Mouse (Mus musculus) thymus, adult 2 months (tissue): ENCODE results near the gene Prpsap1. TPM values are rescaled to one million over a fixed set of nuclear protein-coding genes. Genes with fewer than 3 reads are reported as not detected.

Source experiments
- DNase-seq: peaks from one replicate; pipeline ENCODE4 v3.0.0; 2021
- H3K27ac ChIP-seq: fragments of 200-500 bp; 2 replicates; pipeline ENCODE4 v1.5.1; 2012; ENCODE audit warnings: low read length, control low read depth; ENCODE audit not compliant: control insufficient read depth, insufficient read depth
- H3K27me3 ChIP-seq: fragments of 200-500 bp; 2 replicates; pipeline ENCODE4 v1.6.1; 2012; ENCODE audit warnings: mild to moderate bottlenecking, low read length, moderate library complexity, mixed read lengths; ENCODE audit not compliant: control insufficient read depth, insufficient read depth
- H3K36me3 ChIP-seq: fragments of 200-500 bp; 2 replicates; pipeline ENCODE4 v1.6.1; 2012; ENCODE audit warnings: mild to moderate bottlenecking, low read length, moderate library complexity; ENCODE audit not compliant: control insufficient read depth, insufficient read depth
- H3K4me1 ChIP-seq: fragments of 200-500 bp; replicated peaks from 2 replicates; pipeline ENCODE4 v1.6.1; 2012; ENCODE audit warnings: low read length; ENCODE audit not compliant: control insufficient read depth, insufficient read depth
- H3K4me3 ChIP-seq: fragments of 200-500 bp; 2 replicates; pipeline ENCODE4 v1.5.1; 2012; ENCODE audit warnings: mild to moderate bottlenecking, low read length, control low read depth, moderate library complexity; ENCODE audit not compliant: control insufficient read depth, insufficient read depth
- CTCF ChIP-seq: fragments of 200-500 bp; IDR thresholded peaks from 2 replicates; pipeline ENCODE4 v1.5.1; 2012; ENCODE audit warnings: mild to moderate bottlenecking, control low read depth, low read length, moderate library complexity, borderline replicate concordance; ENCODE audit not compliant: control insufficient read depth, poor library complexity, insufficient read depth; ENCODE audit errors: extremely low read depth
- POLR2A ChIP-seq: fragments of 200-500 bp; IDR thresholded peaks from 2 replicates; pipeline ENCODE4 v1.6.1; 2012; ENCODE audit warnings: mild to moderate bottlenecking, low read length, control low read depth, moderate library complexity; ENCODE audit not compliant: control insufficient read depth, poor library complexity, insufficient read depth; ENCODE audit errors: extremely low read depth
- WGBS: fragments of 180-500 bp; shearing (Covaris S2); methylation state at CpG from one replicate; pipeline ENCODE4 v1.1.7; 2018; 5-methylcytosine and 5-hydroxymethylcytosine counted together
- polyA plus RNA-seq: library from polyadenylated mRNA; depleted of rRNA; stranded (reverse); fragments of >200 nt; gene quantifications from 2 replicates; pipeline ENCODE4 v1.2.3, GENCODE M21; 2012

Prpsap1 gene
- polyA plus RNA-seq, 1 experiment = 86.0 TPM

DNA sequence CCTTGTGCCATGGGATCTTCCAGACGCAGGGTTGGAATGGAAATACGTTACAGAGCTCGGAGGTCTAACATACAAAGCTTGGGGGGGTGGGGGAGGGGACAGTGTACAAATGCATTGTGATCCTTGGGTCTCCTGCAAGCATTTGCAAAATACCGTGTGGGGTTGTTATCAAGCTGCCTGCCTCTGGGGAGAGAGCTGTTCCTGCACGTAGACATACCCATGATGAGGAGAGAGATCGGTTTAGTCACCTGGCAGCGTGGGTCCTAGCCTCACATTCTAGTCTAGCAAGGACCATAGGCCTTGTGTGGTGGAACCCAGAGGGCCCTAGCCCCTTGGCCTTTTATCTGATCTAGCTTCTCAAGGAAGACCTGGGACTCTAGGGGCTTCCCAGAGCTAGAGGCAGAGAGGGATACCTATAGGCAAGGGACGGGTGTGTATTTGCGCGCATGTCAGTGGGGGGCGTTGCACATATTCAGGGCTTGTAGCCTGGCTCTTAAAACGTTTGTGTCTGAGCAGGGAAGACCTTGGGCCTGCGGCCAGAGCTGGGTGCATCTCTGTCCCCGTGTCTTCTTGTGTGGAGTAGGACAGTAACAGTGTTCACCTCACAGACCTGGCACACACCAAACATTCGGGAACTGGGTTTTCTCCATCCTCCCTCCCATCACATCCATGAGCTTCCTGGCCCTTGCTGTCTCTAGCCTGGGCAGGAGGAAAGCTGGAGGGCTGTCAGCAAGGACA, 51.7 kb downstream of the Prpsap1 start:
- TF ChIP-seq CTCF = no peak
- no peak for TF ChIP-seq POLR2A
- Histone ChIP-seq H3K4me1 (peaks cover 17% of the 10 kb centered on the region), H3K36me3 (peaks cover 4% of the 10 kb centered on the region; the same call in 1 of the 2 replicates), H3K27me3 (no peaks in the 10 kb centered on the region), H3K4me3 (no peak overlapping the region), H3K27ac (no peak overlapping the region)
- WGBS = 90% methylated on average over 15 of the region's 15 CpGs
- DNase-seq = no peak

GRCm38 (mm10) chr11:116440408-116441068, 53.5 kb downstream of the Prpsap1 start:
- Histone ChIP-seq H3K27me3 (no peaks in the 10 kb centered on the region), H3K4me3 (no peak overlapping the region), H3K4me1 (peaks cover 33% of the 10 kb centered on the region), H3K36me3 (peaks cover 7% of the 10 kb centered on the region; the same call in 1 of the 2 replicates), H3K27ac (no peak overlapping the region)
- TF ChIP-seq CTCF = no peak
- TF ChIP-seq POLR2A = no peak
- 84% methylated on average over 7 of the region's 7 CpGs for WGBS
- DNase-seq = no peak

GRCm38 (mm10) chr11:116439269-116440240, 54.4 kb downstream of the Prpsap1 start:
- DNase-seq = peak; percentile 57
- WGBS = 55% methylated on average over 19 of the region's 19 CpGs
- no peak overlapping the region for H3K4me3 ChIP-seq
- TF ChIP-seq POLR2A (no peak), CTCF (0 out of 2 replicates have a peak, but pooled peaks have one; percentile 18)
- H3K27ac ChIP-seq = peak overlapping the region; percentile 39; the same call in 1 of the 2 replicates
- peaks cover 38% of the 10 kb centered on the region for H3K4me1 ChIP-seq
- H3K36me3 ChIP-seq = peaks cover 7% of the 10 kb centered on the region; the same call in 1 of the 2 replicates
- H3K27me3 ChIP-seq = no peaks in the 10 kb centered on the region

DNA sequence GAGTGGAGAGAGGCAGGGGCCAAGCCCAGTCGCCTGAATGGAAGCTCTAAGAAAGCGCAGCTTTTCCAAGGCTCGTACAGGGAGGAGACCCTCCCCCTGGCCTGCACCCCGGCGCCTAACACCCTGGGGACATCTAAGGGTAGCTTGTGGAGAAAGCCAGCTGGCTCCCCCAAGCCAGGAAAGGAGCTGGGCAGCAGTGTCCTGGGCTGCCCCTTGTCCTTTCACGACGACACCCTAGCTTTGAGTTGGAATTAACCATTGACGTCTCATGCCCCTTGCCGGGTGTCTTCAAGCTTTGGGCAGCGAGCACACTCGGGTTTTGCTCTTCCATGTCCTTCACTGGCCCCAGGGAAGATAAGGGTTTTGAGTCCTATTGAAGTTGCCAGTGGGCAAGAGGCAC, 56.5 kb downstream of the Prpsap1 start:
- WGBS = 90% methylated on average over 11 of the region's 11 CpGs
- Histone ChIP-seq H3K4me1 (peaks cover 39% of the 10 kb centered on the region), H3K27me3 (no peaks in the 10 kb centered on the region)

DNA sequence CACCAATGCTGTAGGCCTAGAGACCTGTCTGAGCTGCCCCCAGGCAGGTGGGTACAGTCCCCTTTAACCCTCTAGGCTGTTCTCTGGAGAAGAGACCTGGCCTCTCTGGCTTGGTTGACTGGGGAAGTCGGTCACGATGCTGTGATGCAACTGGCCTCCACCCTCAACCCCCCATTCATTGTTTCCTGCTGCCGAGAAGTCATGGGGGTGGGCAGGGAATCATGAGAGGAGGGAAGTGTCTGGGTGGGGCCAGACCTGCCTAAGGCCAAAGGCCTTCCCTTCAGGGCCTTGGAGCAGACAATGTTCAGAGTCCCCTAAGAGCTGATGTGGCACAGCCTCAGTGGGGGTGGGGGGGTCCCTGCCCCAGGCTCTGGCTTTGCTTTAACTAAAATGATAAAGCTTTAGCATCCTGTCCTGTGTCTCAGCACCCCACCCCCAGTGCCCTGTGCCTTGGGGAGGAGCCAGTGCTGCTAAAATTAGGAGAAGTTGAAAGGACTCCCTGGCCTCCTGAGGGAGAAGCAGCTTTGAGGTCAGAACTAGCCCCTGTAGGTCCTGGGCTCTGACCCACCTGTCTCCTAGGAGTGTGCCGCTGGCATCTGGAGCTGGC, 57.2 kb downstream of the Prpsap1 start:
- H3K36me3 ChIP-seq = peaks cover 7% of the 10 kb centered on the region; the same call in 1 of the 2 replicates
- H3K27ac ChIP-seq = no peak overlapping the region
- H3K27me3 ChIP-seq = no peaks in the 10 kb centered on the region
- no peak for DNase-seq
- WGBS = 45% methylated on average over 4 of the region's 4 CpGs
- H3K4me3 ChIP-seq = no peak overlapping the region
- TF ChIP-seq POLR2A = no peak
- no peak for TF ChIP-seq CTCF
- H3K4me1 ChIP-seq = peaks cover 39% of the 10 kb centered on the region

More for the DNA sequence above, 56.5 kb downstream of the Prpsap1 start:
- no peak overlapping the region for H3K4me3 ChIP-seq
- no peak for DNase-seq
- peaks cover 7% of the 10 kb centered on the region; the same call in 1 of the 2 replicates for H3K36me3 ChIP-seq
- no peak overlapping the region for H3K27ac ChIP-seq
- TF ChIP-seq POLR2A = no peak
- no peak for TF ChIP-seq CTCF
